Mouse (Mus musculus) gastrocnemius, postnatal 4 days (tissue): Measurements from ENCODE around the gene Rps26. TPM values are rescaled to one million over a fixed set of nuclear protein-coding genes. Genes with fewer than 3 reads are reported as not detected.

Experiments used
- microRNA-seq: library from miRNA; unstranded; fragments of <30 nt; microRNA quantifications from one replicate; pipeline ENCODE4 v1.2.0, GENCODE M21; 2021
- total RNA-seq, 2 experiments: library from RNA; stranded (reverse); gene quantifications; 2 replicates each; pipeline ENCODE4 v1.2.3; 2021

Gene Rps26
- total RNA-seq, 2 experiments from 2014 or later = 757 to 856 TPM

Small RNAs within 50 kb of the gene (microRNA-seq; reads per million reads assigned to microRNA genes)
- gene Mir6917 = 0.85 reads per million

Other genes starting within 250 kb of the Rps26 start
- 10 to 100 TPM; 45.3 to 48.3 TPM for gene Ankrd52, start 249.6 kb downstream of the Rps26 start, total RNA-seq
- under 1 TPM in 1 of 2 experiments, not detected in 1; 0.23 TPM for gene Slc39a5, start 225.5 kb downstream of the Rps26 start, total RNA-seq
- 10 to 100 TPM; 48.0 to 50.7 TPM for gene Nabp2, start 215.3 kb downstream of the Rps26 start, total RNA-seq
- 10 to 100 TPM; 21.9 to 24.0 TPM for gene Rnf41, start 215.1 kb downstream of the Rps26 start, total RNA-seq
- 10 to 100 TPM; 90.8 to 91.2 TPM for gene Smarcc2, start 167.5 kb downstream of the Rps26 start, total RNA-seq
- 100 to 1,000 TPM; 485 to 542 TPM for gene Myl6, start 132.6 kb downstream of the Rps26 start, total RNA-seq
- 100 to 1,000 TPM; 119 to 139 TPM for gene Myl6b, start 128.1 kb downstream of the Rps26 start, total RNA-seq
- gene Esyt1, start 100.9 kb downstream of the Rps26 start, total RNA-seq = 10 to 100 TPM; 49.6 to 50.5 TPM
- gene Zc3h10, start 79.0 kb downstream of the Rps26 start, total RNA-seq = 1 to 10 TPM; 6.7 to 9.9 TPM
- gene Rpl41, start 77.4 kb downstream of the Rps26 start, total RNA-seq = 1,000 to 10,000 TPM; 2,741 to 3,076 TPM
- gene Pa2g4, start 60.8 kb downstream of the Rps26 start, total RNA-seq = 10 to 100 TPM; 84.8 to 91.4 TPM
- 10 to 100 TPM; 18.0 to 19.0 TPM for gene Erbb3, start 37.1 kb downstream of the Rps26 start, total RNA-seq
- gene Ikzf4, start 19.2 kb upstream of the Rps26 start, total RNA-seq = 1 to 10 TPM in 1 of 2 experiments, under 1 TPM in 1; 0.93 to 1.4 TPM
- gene Suox, start 47.3 kb upstream of the Rps26 start, total RNA-seq = 10 to 100 TPM; 12.0 to 13.1 TPM
- gene Rab5b, start 69.5 kb upstream of the Rps26 start, total RNA-seq = 10 to 100 TPM; 85.8 to 88.8 TPM
- gene Pmel, start 77.4 kb upstream of the Rps26 start, total RNA-seq = 1 to 10 TPM; 4.0 to 5.2 TPM
- gene Cdk2, start 78.3 kb upstream of the Rps26 start, total RNA-seq = 10 to 100 TPM; 38.7 to 42.8 TPM
- gene Dgka, start 118.1 kb upstream of the Rps26 start, total RNA-seq = 1 to 10 TPM; 6.7 TPM
- gene Pym1, start 121.1 kb upstream of the Rps26 start, total RNA-seq = 10 to 100 TPM; 18.3 to 22.1 TPM
- gene Mmp19, start 164.2 kb upstream of the Rps26 start, total RNA-seq = 1 to 10 TPM; 2.8 to 3.0 TPM
- gene Dnajc14, start 177.3 kb upstream of the Rps26 start, total RNA-seq = 10 to 100 TPM; 48.6 to 50.7 TPM
- gene Tmem198b, start 177.6 kb upstream of the Rps26 start, total RNA-seq = 10 to 100 TPM; 17.3 to 20.2 TPM
- gene Sarnp, start 190.6 kb upstream of the Rps26 start, total RNA-seq = 10 to 100 TPM; 48.5 to 54.6 TPM
- gene Ormdl2, start 194.9 kb upstream of the Rps26 start, total RNA-seq = 10 to 100 TPM; 11.7 to 12.0 TPM